Mouse (Mus musculus): ENCODE data around the gene Spata16.

The Spata16 gene

GRCm38 (mm10) chr3:26832954-26833353 is 195.5 kb downstream of the Spata16 start:
- DNase-seq = no peak

- DNase-seq = peak; percentile 48
These were observed 197.0 kb downstream of the Spata16 start for GRCm38 (mm10) chr3:26834178-26835050.

DNA sequence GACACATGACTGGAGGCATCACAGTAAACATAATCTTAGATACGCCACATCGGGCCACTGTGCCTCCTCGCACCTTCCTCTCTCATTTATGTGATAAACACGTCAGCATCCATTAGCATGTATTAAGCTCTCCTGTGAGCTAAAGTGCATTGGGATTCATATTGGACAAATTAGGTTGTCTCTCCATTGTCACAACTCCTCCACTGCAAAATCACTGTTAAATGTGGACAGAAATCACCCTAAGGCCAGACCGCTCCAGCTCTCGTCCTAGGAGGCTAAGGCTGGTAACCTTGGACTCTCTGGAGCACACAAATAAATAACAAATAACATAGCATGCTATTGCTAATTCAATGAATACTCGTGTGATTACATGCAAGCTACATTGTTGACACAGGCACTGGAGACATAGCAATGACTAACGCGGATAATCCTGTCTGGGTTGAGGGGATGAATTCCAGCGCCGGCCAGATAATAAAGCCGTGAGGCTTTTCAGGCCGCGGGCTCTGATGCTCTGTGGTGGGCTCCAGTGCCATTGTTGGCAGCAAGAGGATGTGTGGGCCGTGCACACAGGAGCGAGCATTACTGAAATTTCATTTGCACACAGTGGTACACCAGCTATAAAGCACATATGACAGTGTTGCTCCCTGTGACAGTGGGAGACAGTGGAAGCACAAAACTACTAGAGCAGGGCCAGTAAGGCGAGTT is 197.8 kb downstream of the Spata16 start:
- no peak for DNase-seq

DNA sequence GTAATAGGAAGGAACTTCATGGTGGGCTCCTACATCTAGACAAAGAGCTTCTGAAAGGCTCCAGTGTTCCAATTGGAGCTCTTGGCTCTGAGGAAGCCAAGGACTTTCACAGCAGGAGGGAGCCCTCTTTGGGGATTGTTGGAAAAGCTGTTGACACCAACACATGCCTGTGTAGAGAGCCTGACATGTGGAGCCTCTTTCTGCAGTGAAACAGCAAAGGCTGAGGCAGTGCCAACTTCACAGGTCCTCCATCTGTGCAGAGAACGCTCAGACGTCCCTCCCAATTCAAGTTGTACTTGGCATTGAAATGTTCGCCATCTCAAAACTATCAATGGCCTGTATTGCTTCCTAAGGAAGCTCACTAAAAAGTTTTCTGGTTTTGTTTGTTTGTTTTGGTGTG is 207.6 kb downstream of the Spata16 start:
- DNase-seq = peak; percentile 56

DNA sequence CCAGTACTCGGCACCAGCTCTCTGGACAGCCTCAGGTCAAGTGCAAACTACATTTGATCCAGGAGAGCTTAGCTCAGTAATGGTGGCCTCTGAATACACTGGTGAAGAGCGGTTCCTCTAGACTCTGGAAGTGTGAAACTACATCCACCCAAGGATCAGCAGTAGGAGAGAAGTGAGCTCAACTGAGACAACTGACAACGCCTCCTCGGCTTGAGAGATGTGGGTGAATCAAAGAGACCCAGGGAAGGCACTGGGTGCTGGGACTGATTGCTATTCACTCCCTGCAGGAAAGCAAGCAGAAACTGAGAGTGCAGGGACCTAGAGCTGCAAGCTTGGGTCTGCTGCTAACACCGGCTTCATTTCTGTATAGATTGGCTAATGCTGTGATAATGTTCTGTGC is 210.5 kb downstream of the Spata16 start:
- no peak for DNase-seq

- no peak for DNase-seq
These were observed 212.8 kb downstream of the Spata16 start for GRCm38 (mm10) chr3:26850207-26850606.

- DNase-seq = no peak
These were observed 213.5 kb downstream of the Spata16 start for GRCm38 (mm10) chr3:26850691-26851563.

GRCm38 (mm10) chr3:26853557-26853956 is 216.1 kb downstream of the Spata16 start:
- DNase-seq = no peak

GRCm38 (mm10) chr3:26874706-26875105 is 237.3 kb downstream of the Spata16 start:
- DNase-seq = peak; percentile 37

GRCm38 (mm10) chr3:26877291-26877690 is 239.9 kb downstream of the Spata16 start:
- no peak for DNase-seq

DNA sequence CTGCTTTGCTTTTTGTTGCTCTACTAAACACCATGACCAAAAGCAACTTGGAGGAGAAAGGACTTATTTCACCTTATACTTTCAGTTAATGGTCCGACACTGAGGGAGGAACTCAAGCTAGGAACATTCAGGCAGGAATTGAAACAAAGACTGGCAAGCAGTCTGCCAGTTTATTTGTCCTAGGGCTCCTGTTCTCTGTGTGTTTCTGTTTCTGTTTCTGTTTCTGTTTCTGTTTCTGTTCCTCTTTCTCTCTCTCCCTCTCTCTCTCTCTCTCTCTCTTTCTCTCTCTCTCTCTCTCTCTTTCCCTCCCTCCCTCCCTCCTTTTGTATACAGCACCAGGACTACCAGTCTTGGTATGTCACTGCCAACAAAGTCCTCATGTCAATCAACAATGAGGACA is 279.2 kb downstream of the Spata16 start:
- DNase-seq = no peak

- DNase-seq = no peak
These were observed 283.6 kb downstream of the Spata16 start for GRCm38 (mm10) chr3:26920986-26921385.

- DNase-seq = no peak
These were observed 284.2 kb downstream of the Spata16 start for GRCm38 (mm10) chr3:26921576-26921975.

DNA sequence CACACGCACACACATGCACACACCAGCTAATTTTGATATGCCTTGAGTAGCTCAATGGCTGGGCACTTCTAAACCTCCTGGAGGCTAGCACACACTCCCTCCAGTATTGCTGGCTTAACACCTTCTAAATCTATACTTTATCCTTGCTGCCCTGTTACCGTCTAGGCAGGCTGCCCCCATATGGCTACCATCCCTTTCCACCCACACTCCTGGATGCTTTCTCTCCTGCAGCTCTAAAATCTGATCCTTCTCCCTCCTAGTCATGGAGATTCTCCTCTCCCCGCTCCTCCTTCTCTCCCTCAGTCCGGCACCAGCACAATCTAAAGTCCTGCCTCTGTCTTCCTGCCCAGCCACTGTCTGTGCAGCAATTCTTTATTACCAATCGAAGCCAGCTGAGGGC is 286.0 kb downstream of the Spata16 start:
- no peak for DNase-seq

GRCm38 (mm10) chr3:26924212-26924611 is 286.8 kb downstream of the Spata16 start:
- DNase-seq = no peak

GRCm38 (mm10) chr3:26933079-26933478 is 295.7 kb downstream of the Spata16 start:
- no peak for DNase-seq

GRCm38 (mm10) chr3:26936897-26937590 is 299.6 kb downstream of the Spata16 start:
- DNase-seq = no peak

- no peak for DNase-seq
These were observed 329.4 kb downstream of the Spata16 start for GRCm38 (mm10) chr3:26966776-26967175.

GRCm38 (mm10) chr3:26968852-26969513 is 331.6 kb downstream of the Spata16 start:
- no peak for DNase-seq

DNA sequence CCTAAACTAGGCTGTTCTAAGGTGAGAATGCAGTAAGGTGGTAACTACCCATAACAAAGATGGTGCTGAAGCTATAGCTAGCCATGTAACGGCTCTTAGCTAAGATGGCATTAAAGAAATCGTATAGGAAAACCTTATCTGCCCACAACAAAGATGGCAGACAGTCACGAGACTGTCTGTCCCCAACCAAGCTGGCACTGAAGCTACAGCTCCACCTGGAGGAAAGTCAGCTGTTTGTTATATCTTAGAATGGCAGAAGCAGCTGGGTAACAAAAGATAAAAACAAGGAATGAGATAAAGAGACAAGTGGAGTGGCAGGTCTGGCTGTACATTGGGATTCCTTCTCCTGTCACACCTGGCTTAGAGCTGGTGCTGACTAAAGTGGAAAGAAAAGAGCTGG is 333.1 kb downstream of the Spata16 start:
- DNase-seq = no peak

GRCm38 (mm10) chr3:26971276-26971675 is 333.9 kb downstream of the Spata16 start:
- DNase-seq = no peak

DNA sequence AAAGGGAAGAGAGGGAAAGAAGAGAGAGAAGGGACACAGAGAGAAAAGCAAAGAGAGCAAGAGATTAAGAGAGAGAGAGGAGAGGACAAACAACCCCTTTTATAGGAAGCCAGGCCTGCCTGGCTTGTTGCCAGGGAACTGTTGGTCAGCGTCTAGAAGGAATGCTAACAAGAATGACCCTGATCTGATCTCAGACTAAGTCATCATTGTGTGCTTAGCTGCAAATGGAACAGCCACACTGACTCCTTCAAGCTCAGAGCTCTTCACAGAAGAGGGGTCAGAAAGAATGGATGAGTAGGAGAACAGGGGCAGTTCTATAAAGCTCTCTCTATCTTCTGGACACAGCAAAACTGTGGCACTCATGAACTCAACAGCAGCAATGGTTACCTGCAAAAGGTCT is 334.7 kb downstream of the Spata16 start:
- DNase-seq = peak; percentile 8
